Mouse (Mus musculus) neural tube, embryonic 11.5 days (tissue): ENCODE measurements at regions not wholly inside any gene's neighbourhood (a gene's known extent, or its start where the extent isn't known, plus 50 kb on each side); places are given as distances from the start of the nearest gene placed in this dataset.

Source experiments
- ATAC-seq: fragments of 200-750 bp; cut with Nextera tagmentation; 2 replicates; pipeline ENCODE4 v1.8.0; 2017; ENCODE audit warnings: moderate number of reproducible peaks, mild to moderate bottlenecking, moderate TSS enrichment, moderate library complexity; ENCODE audit not compliant: insufficient read depth, low FRiP score, low TSS enrichment
- DNase-seq: peaks from one replicate; pipeline ENCODE4 v3.0.0-alpha.2; 2015; ENCODE audit warnings: low spot score
- H3K27ac ChIP-seq: fragments of 300-500 bp; sonication (generic); 2 replicates; pipeline ENCODE4 v1.5.1; 2014; ENCODE audit warnings: low read depth, mild to moderate bottlenecking, low read length
- H3K27me3 ChIP-seq: fragments of 300-500 bp; sonication (generic); 2 replicates; pipeline ENCODE4 v1.6.1; 2014; ENCODE audit warnings: mild to moderate bottlenecking, low read length, mixed read lengths; ENCODE audit not compliant: control insufficient read depth, insufficient read depth
- H3K36me3 ChIP-seq: fragments of 300-500 bp; sonication (generic); 2 replicates; pipeline ENCODE4 v1.6.1; 2014; ENCODE audit warnings: mild to moderate bottlenecking, low read length, moderate library complexity, mixed read lengths; ENCODE audit not compliant: control insufficient read depth, insufficient read depth
- H3K4me1 ChIP-seq: fragments of 300-500 bp; sonication (generic); 2 replicates; pipeline ENCODE4 v1.6.1; 2014; ENCODE audit warnings: low read length, mixed read lengths; ENCODE audit not compliant: control insufficient read depth, insufficient read depth
- H3K4me2 ChIP-seq: fragments of 300-500 bp; sonication (generic); 2 replicates; pipeline ENCODE4 v1.6.1; 2014; ENCODE audit warnings: low read depth, mild to moderate bottlenecking, moderate library complexity
- H3K4me3 ChIP-seq: fragments of 300-500 bp; sonication (generic); 2 replicates; pipeline ENCODE4 v1.5.1; 2014; ENCODE audit warnings: low read depth, low read length
- H3K9ac ChIP-seq: fragments of 300-500 bp; sonication (generic); 2 replicates; pipeline ENCODE4 v1.6.1; 2014; ENCODE audit warnings: mild to moderate bottlenecking, low read length
- H3K9me3 ChIP-seq: fragments of 300-500 bp; sonication (generic); 2 replicates; pipeline ENCODE4 v1.6.1; 2016; ENCODE audit warnings: low read length; ENCODE audit not compliant: control insufficient read depth
- WGBS: fragments of 180-500 bp; shearing (Covaris S2); extraction: QIAGEN DNeasy Blood & Tissue Kit; methylation state at CpG from one replicate; pipeline ENCODE4 v1.1.7; 2014; 5-methylcytosine and 5-hydroxymethylcytosine counted together

DNA sequence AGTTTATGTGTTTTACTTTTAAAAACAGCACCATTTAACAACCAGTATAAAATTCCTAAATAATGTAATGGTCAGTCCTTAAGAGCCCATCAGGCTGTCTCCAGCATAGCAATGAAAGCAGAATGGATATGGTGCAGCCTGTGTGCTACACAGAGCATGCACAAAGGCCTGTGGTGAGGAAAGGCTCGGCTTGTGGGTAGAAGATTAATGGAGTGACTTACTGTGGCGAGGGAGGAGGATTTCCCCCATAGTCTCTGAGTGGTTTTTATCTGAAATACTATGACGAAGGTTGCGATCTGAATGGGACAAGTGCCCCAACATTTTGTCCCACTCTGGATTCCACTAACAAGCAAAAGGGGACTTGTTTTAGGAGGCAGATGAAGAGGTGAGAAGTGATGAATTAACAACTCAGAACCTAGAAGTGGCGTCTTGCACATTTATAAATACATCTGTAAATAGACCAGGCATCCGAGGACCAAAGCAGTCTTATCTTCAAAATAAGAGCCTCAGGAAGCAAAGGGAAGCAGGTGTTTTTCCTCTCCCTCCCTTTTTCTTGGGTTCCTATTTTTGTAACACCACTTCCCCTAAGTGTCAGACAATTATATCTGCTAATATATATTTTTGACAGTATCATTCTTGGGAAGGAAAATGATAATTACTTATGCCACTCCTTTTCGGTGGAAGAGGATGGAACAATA lies 55.9 kb upstream of the Clnk start:
- ATAC-seq (no peak), DNase-seq (no peak)
- H3K4me3 ChIP-seq = no peak overlapping the region
- H3K9ac ChIP-seq = no peak overlapping the region
- 78% methylated on average over 7 of the region's 7 CpGs for WGBS
- H3K27me3 ChIP-seq = no peaks in the 10 kb centered on the region
- no peaks in the 10 kb centered on the region for H3K4me1 ChIP-seq
- H3K9me3 ChIP-seq = no peaks in the 10 kb centered on the region
- no peaks in the 10 kb centered on the region for H3K36me3 ChIP-seq
- H3K27ac ChIP-seq = no peak overlapping the region
- H3K4me2 ChIP-seq = no peak overlapping the region

DNA sequence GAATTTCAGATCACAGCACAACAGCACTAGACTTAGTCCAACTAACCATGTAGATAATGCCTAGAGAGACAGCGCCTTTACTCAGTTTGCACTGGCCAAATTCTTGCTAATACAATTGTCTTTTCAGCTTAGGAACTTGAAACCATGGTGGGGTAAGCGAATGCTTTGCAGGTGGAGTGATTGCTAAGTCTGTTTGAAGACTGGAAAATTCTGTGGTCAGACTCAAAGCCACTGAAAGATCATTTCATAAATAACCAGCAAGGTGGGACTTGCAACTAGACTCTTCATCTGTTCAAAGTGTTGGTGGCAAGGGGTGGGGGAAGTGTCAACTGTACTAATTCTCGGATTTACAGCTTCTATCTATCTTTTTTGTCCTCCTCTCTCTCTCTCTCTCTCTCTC lies 50.4 kb upstream of the Clnk start:
- Histone ChIP-seq H3K36me3 (no peaks in the 10 kb centered on the region), H3K4me3 (no peak overlapping the region), H3K9me3 (no peaks in the 10 kb centered on the region), H3K27me3 (no peaks in the 10 kb centered on the region), H3K9ac (no peak overlapping the region), H3K4me1 (no peaks in the 10 kb centered on the region), H3K27ac (no peak overlapping the region), H3K4me2 (no peak overlapping the region)
- ATAC-seq = no peak
- no peak for DNase-seq
- WGBS = 89% methylated on average over 3 of the region's 3 CpGs
